Mouse (Mus musculus) activated CD4-positive, CD25-positive, alpha-beta regulatory T cell, adult 4 months (primary cell): ENCODE results near the gene Gna15. TPM values are rescaled to one million over a fixed set of nuclear protein-coding genes. Genes with fewer than 3 reads are reported as not detected.

Source experiments
- ATAC-seq: one replicate; pipeline ENCODE4 v1.8.0; 2017
- polyA plus RNA-seq, 2 experiments: library from polyadenylated mRNA; unstranded; fragments of 100-300 nt; shearing (Covaris generic); gene quantifications; one replicate each; pipeline ENCODE4 v1.2.1; 2017

Gna15 gene
- polyA plus RNA-seq, 2 experiments from 2014 or later: 55.2 to 62.0 TPM

- ATAC-seq: no peak
Observed at GRCm38 (mm10) chr10:81466066-81466465, 58.0 kb downstream of the Gna15 start.

GRCm38 (mm10) chr10:81465265-81465645, 58.8 kb downstream of the Gna15 start:
- no peak for ATAC-seq

GRCm38 (mm10) chr10:81464405-81465264, 59.4 kb downstream of the Gna15 start:
- peak; percentile 65 for ATAC-seq

- no peak for ATAC-seq
Observed at GRCm38 (mm10) chr10:81463531-81463930, 60.5 kb downstream of the Gna15 start.

- no peak for ATAC-seq
Observed at GRCm38 (mm10) chr10:81462917-81463316, 61.1 kb downstream of the Gna15 start.

GRCm38 (mm10) chr10:81462415-81462804, 61.6 kb downstream of the Gna15 start:
- ATAC-seq: no peak

- ATAC-seq: no peak
Observed at GRCm38 (mm10) chr10:81461673-81462414, 62.2 kb downstream of the Gna15 start.

- no peak for ATAC-seq
Observed at GRCm38 (mm10) chr10:81460951-81461350, 63.1 kb downstream of the Gna15 start.

- no peak for ATAC-seq
Observed at GRCm38 (mm10) chr10:81460471-81460870, 63.6 kb downstream of the Gna15 start.

GRCm38 (mm10) chr10:81459399-81459798, 64.6 kb downstream of the Gna15 start:
- ATAC-seq: no peak

GRCm38 (mm10) chr10:81458267-81458666, 65.8 kb downstream of the Gna15 start:
- ATAC-seq: no peak

GRCm38 (mm10) chr10:81457624-81458023, 66.4 kb downstream of the Gna15 start:
- no peak for ATAC-seq

- no peak for ATAC-seq
Observed at GRCm38 (mm10) chr10:81456983-81457563, 67.0 kb downstream of the Gna15 start.

- no peak for ATAC-seq
Observed at GRCm38 (mm10) chr10:81455181-81455895, 68.7 kb downstream of the Gna15 start, which contains the start of gene Nfic. Nfic (minus strand) TSS chr10:81455635.

- ATAC-seq: no peak
Observed at GRCm38 (mm10) chr10:81454106-81454505, 69.9 kb downstream of the Gna15 start.

GRCm38 (mm10) chr10:81452947-81453288, 71.1 kb downstream of the Gna15 start:
- no peak for ATAC-seq

Other genes with a start within 250 kb of the Gna15 start
- gene Tjp3, start 232.6 kb downstream of the Gna15 start, polyA plus RNA-seq: 1 to 10 TPM; 2.4 to 3.1 TPM
- gene Pip5k1c, start 231.3 kb downstream of the Gna15 start, polyA plus RNA-seq: 10 to 100 TPM; 11.1 to 16.9 TPM
- gene Cactin, start 203.1 kb downstream of the Gna15 start, polyA plus RNA-seq: 1 to 10 TPM; 5.1 to 5.7 TPM
- gene Tbxa2r, start 195.5 kb downstream of the Gna15 start, polyA plus RNA-seq: 10 to 100 TPM; 20.9 to 21.4 TPM
- not detected for gene Gipc3, start 181.0 kb downstream of the Gna15 start, polyA plus RNA-seq
- 10 to 100 TPM; 18.7 to 20.6 TPM for gene Hmg20b, start 173.7 kb downstream of the Gna15 start, polyA plus RNA-seq
- gene Mfsd12, start 166.7 kb downstream of the Gna15 start, polyA plus RNA-seq: 1 to 10 TPM; 1.2 TPM
- 1 to 10 TPM in 1 of 2 experiments, not detected in 1; 2.1 TPM for gene 4930404N11Rik, start 158.4 kb downstream of the Gna15 start, polyA plus RNA-seq
- 10 to 100 TPM; 19.3 to 20.1 TPM for gene Fzr1, start 145.7 kb downstream of the Gna15 start, polyA plus RNA-seq
- gene Dohh, start 139.8 kb downstream of the Gna15 start, polyA plus RNA-seq: 10 to 100 TPM; 12.7 to 13.7 TPM
- 1 to 10 TPM; 1.1 to 1.2 TPM for gene Gm48551, start 139.8 kb downstream of the Gna15 start, polyA plus RNA-seq
- 1 to 10 TPM in 1 of 2 experiments, not detected in 1; 1.4 TPM for gene Gm48552, start 135.2 kb downstream of the Gna15 start, polyA plus RNA-seq
- 10 to 100 TPM in 1 of 2 experiments, 1 to 10 TPM in 1; 7.3 to 13.3 TPM for gene Smim24, start 131.2 kb downstream of the Gna15 start, polyA plus RNA-seq
- 10 to 100 TPM; 15.2 to 16.0 TPM for gene Nfic, start 68.6 kb downstream of the Gna15 start, polyA plus RNA-seq
- 1 to 10 TPM in 1 of 2 experiments, under 1 TPM in 1; 0.44 to 1.5 TPM for gene Celf5, start 41.5 kb downstream of the Gna15 start, polyA plus RNA-seq
- gene Ncln, start 27.8 kb downstream of the Gna15 start, polyA plus RNA-seq: 10 to 100 TPM; 33.4 to 41.8 TPM
- gene S1pr4, start 24.1 kb downstream of the Gna15 start, polyA plus RNA-seq: 10 to 100 TPM; 70.0 to 70.7 TPM
- gene Gna11, start 21.0 kb upstream of the Gna15 start, polyA plus RNA-seq: 10 to 100 TPM; 21.7 to 24.5 TPM
- gene Aes, start 35.3 kb upstream of the Gna15 start, polyA plus RNA-seq: 100 to 1,000 TPM; 120 to 125 TPM
- 1 to 10 TPM in 1 of 2 experiments, under 1 TPM in 1; 0.78 to 1.5 TPM for gene Tle2, start 50.3 kb upstream of the Gna15 start, polyA plus RNA-seq
- under 1 TPM in 1 of 2 experiments, not detected in 1; 0.89 TPM for gene Tle6, start 76.8 kb upstream of the Gna15 start, polyA plus RNA-seq
- 1 to 10 TPM; 1.5 to 2.5 TPM for gene BC025920, start 82.0 kb upstream of the Gna15 start, polyA plus RNA-seq
- 10 to 100 TPM; 23.1 TPM for gene Sirt6, start 103.6 kb upstream of the Gna15 start, polyA plus RNA-seq
- gene Ankrd24, start 104.3 kb upstream of the Gna15 start, polyA plus RNA-seq: 1 to 10 TPM; 1.1 to 1.7 TPM
- 1 to 10 TPM; 8.1 to 9.8 TPM for gene Gm10778, start 124.8 kb upstream of the Gna15 start, polyA plus RNA-seq
- 10 to 100 TPM; 15.0 to 21.5 TPM for gene Zfp433, start 180.6 kb upstream of the Gna15 start, polyA plus RNA-seq
- gene Gm3055, start 246.9 kb upstream of the Gna15 start, polyA plus RNA-seq: 1 to 10 TPM; 6.6 to 7.3 TPM